Mouse (Mus musculus): ENCODE data around the gene Cwh43.

DNA sequence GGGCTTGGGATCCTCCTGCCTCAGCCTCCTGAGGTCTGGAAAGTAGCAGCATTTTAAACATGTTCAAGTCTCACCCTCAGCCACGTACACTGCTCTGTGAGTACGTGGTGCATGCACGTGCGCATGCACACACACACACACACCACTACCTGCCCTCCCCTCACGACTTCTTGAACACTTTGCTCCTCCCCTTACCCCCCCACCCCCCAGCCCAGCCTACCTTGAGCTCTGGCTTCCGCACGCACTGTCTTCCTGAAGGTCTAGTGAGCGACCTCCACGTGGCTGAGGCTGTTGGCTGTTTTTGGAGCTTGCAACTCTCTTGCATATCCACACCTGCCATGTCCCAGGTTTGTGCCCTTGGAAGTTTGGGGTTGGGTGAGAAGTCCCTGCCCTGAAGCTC lies 96.5 kb downstream of the Cwh43 start:
- TF ChIP-seq POLR2A (IDR thresholded peaks at IDR 0.05; ENCODE audit: low read depth, low read length) = no peak
- TF ChIP-seq CTCF (conservative IDR thresholded peaks at IDR 0.05; ENCODE audit: insufficient read depth, insufficient read length, low read depth, low read length) = no peak
